Mouse (Mus musculus) urinary bladder, postnatal 10 days (tissue): Measurements from ENCODE around the gene Stard9.
A peak's percentile ranks its signal among the peaks of the same experiment; 100 is the strongest.

ENCODE experiments used
- DNase-seq: peaks from one replicate; pipeline ENCODE4 v3.0.0; 2022; ENCODE audit warnings: low spot score

The Stard9 gene

DNA sequence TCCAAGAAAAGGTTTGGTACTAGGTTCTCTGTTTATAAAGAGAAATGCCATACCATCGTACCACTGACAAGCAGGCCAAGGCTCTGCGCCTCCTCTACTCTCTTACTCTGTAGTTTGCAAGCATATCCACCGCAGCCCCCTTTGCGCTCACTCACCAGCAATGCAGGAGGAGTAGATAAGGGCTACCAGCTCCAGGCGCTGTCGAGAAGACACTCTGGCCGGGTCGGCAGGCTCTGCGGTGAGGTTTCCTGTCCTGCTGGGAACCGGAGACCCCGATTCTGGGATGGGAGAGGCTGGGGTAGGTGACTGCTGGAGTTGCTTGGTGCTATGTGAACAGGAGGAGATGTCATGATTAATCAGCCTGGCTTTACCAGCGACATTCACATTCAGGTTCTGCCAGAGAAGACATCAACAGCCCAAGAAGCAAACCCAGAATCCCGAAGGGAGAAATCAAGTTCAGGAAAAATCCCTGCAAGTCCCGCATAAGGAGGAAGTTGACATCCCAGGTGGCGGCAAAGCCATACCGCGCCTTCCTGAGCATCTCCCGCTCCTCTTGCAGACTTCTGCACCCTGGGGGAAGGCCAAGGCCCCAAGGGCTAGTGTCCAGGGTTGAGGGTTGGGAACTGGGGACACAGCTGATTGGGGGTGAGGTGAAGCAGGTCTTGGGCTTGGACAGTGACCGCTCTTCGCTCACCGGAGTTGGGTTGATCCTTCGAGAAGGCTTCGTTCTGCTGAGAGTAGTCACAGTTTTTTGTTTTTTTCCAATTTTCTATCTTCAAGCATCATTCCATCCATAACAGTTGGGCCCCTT is 101.1 kb downstream of the Stard9 start:
- DNase-seq = no peak

DNA sequence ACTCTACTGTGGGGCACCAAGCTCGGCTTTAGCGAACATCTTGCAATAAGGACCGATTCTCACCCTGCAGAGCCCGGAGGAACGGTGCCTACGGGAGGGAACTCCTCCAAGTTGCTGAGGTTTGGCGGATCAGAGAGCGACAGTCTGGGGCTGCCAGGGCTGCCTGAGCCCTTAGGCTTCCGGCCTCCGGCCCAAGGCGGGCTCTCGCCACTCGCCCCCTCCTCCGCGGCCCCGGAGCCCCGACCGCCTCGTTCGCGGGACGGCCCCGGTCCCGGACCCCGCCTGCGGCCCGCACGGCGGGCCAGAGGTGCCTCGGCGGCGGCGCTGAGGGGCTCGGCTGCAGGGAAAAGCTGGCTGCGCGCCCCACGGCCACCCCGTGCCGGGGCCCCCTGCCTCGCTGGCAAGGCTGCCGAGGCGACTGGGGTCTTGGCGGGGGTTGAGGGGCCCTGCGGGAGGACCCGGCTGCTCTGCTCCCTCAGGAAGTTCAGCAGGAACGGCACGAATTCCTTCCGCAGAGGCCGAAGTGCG is 101.8 kb downstream of the Stard9 start:
- no peak for DNase-seq

DNA sequence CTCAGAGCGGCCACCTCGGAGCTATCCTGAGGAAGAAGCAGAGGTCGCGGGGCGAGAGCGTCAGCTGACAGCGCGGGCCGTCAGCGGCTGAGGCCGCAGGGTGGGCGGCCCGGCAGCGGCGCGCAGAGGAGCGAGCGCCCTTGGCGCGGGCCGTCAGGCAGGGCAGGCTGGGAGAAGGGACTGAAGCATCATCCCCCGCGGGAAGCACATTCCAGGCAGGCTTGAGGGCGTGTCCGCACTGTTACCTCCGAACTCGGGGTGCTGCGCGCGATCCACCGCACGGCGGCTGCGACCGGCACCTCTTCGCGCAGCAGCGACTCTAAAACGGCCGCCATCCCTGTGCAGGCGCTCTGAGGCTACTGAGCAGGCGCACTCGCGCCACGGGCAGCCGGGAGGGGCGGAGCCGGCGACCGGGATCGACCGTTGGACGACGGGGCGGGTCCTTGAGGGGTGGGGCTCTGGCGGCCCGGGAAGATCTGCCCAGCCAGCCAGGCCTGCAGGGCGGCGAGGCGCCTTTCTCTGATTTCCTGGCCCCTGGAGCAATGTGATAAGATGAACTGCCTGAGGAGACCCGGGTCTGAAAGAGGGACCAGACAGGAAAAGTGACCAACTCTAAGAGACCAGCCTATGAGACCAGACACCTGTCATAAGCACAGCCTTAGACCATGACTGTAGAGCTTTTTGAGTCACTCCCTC is 102.4 kb downstream of the Stard9 start:
- peak; percentile 71 for DNase-seq

DNA sequence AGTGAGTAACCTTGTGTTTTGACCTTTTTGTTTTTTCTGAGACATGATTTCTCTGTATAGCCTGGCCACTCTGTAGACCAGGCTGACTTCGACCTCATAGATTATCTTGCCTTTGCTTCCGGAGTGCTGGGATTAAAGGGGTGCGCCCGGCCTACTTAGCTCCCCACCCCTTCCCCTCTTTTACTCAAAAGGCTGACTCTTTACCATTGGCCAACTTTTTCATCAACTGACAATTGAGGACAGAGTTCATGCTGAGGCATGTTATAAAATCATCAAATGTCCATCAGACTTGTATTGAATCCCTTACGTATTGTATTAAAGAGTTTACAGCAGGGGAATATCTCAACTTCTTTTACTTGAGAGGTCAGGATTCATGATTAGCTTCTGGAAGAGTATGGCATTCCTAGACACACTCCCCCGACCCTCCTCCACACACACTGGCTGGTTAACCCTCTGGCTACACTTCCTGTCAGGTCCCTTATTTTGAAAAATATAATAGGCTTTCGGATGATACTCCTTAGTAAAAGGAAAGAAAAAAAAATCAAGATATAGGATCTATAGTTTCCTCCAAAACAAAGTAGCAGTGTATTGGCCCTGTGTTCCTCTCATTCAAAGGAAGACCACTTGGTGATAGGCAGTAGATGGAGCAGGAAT is 103.1 kb downstream of the Stard9 start:
- no peak for DNase-seq

DNA sequence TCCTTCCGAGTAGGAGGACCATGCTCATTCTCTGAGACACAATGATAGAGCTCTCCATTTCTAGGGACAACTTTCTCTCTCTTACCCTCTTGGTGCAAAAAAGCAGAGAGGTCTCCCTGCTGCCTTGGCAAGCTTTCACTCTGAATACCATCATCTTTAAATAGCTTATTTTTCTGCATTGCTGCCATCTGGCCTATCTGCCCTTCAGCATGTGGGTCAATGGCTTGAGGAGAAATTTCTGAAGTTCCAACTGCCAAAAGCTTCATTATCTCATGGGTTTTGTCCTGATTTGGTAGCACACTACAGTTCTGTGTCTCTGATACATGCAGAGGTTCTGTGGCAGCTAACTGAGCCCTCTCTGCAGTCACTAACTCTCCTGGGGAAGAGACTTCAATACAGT is 116.6 kb downstream of the Stard9 start:
- no peak for DNase-seq

DNA sequence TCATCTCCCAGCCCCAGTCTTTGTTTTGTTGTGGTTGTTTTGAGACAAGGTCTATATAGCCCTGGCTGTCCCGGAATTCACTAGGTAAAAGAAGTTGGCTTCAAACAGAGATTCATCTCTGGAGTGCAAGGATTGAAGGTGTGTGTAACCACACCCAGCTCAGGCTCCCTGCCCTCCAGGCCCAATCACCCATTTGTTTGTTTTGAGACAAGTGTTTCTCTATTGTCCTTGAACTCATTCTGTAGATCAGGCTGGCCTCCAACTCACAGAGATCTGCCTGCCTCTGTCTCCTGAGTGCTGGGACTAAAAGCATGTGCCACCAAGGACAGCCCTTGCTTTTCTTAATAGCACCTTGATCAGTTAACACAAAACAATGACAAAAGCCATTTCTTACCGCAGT is 119.1 kb downstream of the Stard9 start:
- no peak for DNase-seq

DNA sequence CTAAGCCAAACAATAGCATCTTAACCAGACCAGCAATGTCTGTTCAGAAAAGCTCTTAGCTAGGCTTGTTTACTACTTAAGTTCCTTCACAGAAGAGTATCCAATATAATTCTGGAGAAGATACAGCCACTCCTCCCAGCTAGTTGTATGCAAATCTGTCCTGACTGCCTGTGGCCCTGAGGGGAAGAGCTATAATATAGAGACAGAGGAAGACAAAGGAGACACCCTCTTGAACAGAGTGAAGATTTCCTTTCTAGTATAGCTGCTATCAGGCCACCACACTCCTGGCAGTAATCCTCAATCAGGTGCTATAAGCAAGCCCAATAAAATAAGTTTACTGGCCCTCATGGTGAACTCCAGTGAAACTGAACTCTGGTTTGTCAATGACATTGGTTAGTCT is 133.0 kb downstream of the Stard9 start:
- DNase-seq = no peak

DNA sequence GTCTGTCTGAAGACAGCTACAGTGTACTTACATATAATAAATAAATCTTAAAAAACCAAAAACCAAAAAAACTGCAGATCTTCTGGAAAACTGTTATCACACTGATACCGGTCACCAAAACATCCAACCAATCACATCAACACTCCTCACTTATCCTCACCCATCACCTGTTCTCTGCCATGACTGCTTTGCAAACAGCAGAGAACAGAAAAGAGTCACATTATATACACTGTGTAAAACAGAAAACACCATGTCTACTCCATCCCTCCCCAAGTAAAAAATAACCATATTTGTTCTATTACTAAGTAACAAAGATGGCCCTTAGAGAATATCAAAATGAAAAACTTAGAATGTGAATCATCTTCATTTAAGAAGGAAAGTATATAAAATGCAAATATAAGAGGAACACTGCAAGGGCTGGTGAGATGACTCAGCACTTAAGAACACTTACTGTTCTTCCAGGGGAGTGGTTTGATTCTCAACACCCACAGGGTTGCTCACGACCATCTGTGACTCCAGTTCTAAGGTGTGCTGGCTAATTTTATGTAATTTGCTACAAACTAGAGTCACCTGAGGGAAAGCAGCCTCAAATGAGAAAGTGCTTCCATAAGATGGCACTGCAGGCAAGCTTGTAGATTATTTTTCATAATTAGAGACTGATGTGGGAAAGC is 141.5 kb downstream of the Stard9 start:
- DNase-seq = no peak
